Mouse (Mus musculus) brain, embryonic 14.5 days (tissue): ENCODE data around the gene Slc13a5.

Experiments
- CTCF ChIP-seq: fragments of 200-500 bp; IDR thresholded peaks from 2 replicates; pipeline ENCODE4 v1.5.1; 2012; ENCODE audit warnings: inconsistent platforms, mild to moderate bottlenecking, moderate library complexity, borderline replicate concordance; ENCODE audit not compliant: insufficient read depth, insufficient read length; ENCODE audit errors: extremely low read depth
- POLR2A ChIP-seq: fragments of 200-500 bp; IDR thresholded peaks from 2 replicates; pipeline ENCODE4 v1.6.1; 2012; ENCODE audit warnings: mild to moderate bottlenecking, inconsistent platforms, borderline replicate concordance; ENCODE audit not compliant: poor library complexity, insufficient read depth, insufficient read length, severe bottlenecking; ENCODE audit errors: extremely low read depth

- TF ChIP-seq CTCF, result no peak
- peak; percentile 41; the same call in 1 of the 2 replicates for TF ChIP-seq POLR2A
These were observed 52.2 kb downstream of the Slc13a5 start for GRCm38 (mm10) chr11:72214591-72215409.
